Mouse (Mus musculus) forebrain, embryonic 16.5 days (tissue): ENCODE results near the gene Ubtd2. TPM values are rescaled to one million over a fixed set of nuclear protein-coding genes. Genes with fewer than 3 reads are reported as not detected.

ENCODE experiments used
- ATAC-seq: fragments of 200-750 bp; cut with Nextera tagmentation; 2 replicates; pipeline ENCODE4 v1.8.0; 2017; ENCODE audit warnings: mild to moderate bottlenecking, moderate library complexity
- H3K27ac ChIP-seq: fragments of 300-500 bp; sonication (generic); 2 replicates; pipeline ENCODE4 v1.5.1; 2014; ENCODE audit warnings: low read length, control low read depth
- H3K27me3 ChIP-seq: fragments of 300-500 bp; sonication (generic); replicated peaks from 2 replicates; pipeline ENCODE4 v1.6.1; 2014; ENCODE audit warnings: low read length; ENCODE audit not compliant: control insufficient read depth, insufficient read depth
- H3K36me3 ChIP-seq: fragments of 300-500 bp; sonication (generic); 2 replicates; pipeline ENCODE4 v1.6.1; 2014; ENCODE audit not compliant: control insufficient read depth, insufficient read depth
- H3K4me1 ChIP-seq: fragments of 300-500 bp; sonication (generic); replicated peaks from 2 replicates; pipeline ENCODE4 v1.6.1; 2014; ENCODE audit warnings: low read length; ENCODE audit not compliant: control insufficient read depth, insufficient read depth
- H3K4me2 ChIP-seq: fragments of 300-500 bp; sonication (generic); 2 replicates; pipeline ENCODE4 v1.6.1; 2014; ENCODE audit warnings: mild to moderate bottlenecking, low read length, control low read depth
- H3K4me3 ChIP-seq: fragments of 300-500 bp; sonication (generic); replicated peaks from 2 replicates; pipeline ENCODE4 v1.5.1; 2014; ENCODE audit warnings: mild to moderate bottlenecking, low read length, control low read depth
- H3K9ac ChIP-seq: fragments of 300-500 bp; sonication (generic); replicated peaks from 2 replicates; pipeline ENCODE4 v1.6.1; 2014; ENCODE audit warnings: low read depth, low read length, control low read depth
- H3K9me3 ChIP-seq: fragments of 300-500 bp; sonication (generic); 2 replicates; pipeline ENCODE4 v1.6.1; 2016; ENCODE audit warnings: low read length; ENCODE audit not compliant: control insufficient read depth
- WGBS: fragments of 180-500 bp; shearing (Covaris S2); extraction: QIAGEN DNeasy Blood & Tissue Kit; methylation state at CpG from one replicate; pipeline ENCODE4 v1.1.7; 2014; 5-methylcytosine and 5-hydroxymethylcytosine counted together
- polyA plus RNA-seq: library from polyadenylated mRNA; unstranded; fragments of >200 nt; fragmentation: Nextera tagmentation; extraction: Ambion mirVana; gene quantifications from 2 replicates; pipeline ENCODE4 v1.2.1, GENCODE M21; 2015

Ubtd2 gene
- polyA plus RNA-seq, 1 experiment from 2014 or later, result 60.2 TPM

GRCm38 (mm10) chr11:32562706-32563105 lies 107.5 kb downstream of the Ubtd2 start:
- no peaks in the 10 kb centered on the region for H3K27me3 ChIP-seq
- no peak overlapping the region for H3K4me2 ChIP-seq
- ATAC-seq, result no peak
- no peaks in the 10 kb centered on the region for H3K9me3 ChIP-seq
- 63% methylated on average over 5 of the region's 5 CpGs for WGBS
- no peaks in the 10 kb centered on the region for H3K4me1 ChIP-seq
- no peaks in the 10 kb centered on the region for H3K36me3 ChIP-seq
- H3K9ac ChIP-seq, result no peak overlapping the region
- H3K27ac ChIP-seq, result no peak overlapping the region
- H3K4me3 ChIP-seq, result no peak overlapping the region

DNA sequence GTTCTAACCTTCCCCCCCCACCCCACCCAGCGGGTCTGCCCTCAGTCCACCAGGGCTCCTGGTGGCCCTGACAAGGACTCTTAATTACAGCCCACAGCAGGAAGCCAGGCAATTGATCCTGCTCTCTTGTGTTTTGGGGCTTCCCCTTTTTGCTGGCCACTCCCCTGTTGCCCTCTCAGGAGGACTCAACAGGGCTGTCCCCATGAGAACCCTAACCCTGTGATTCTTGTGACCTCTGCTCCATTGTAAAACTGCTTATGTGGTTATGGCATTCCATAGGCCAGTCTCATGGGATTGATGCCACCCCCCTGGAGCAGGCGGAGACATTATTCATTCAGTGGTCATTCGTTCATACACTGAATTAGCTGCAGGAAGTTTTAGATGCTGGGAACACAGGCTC lies 108.5 kb downstream of the Ubtd2 start:
- Histone ChIP-seq H3K9ac (no peak overlapping the region), H3K4me1 (no peaks in the 10 kb centered on the region), H3K27me3 (no peaks in the 10 kb centered on the region), H3K4me3 (no peak overlapping the region), H3K4me2 (no peak overlapping the region), H3K27ac (no peak overlapping the region), H3K36me3 (no peaks in the 10 kb centered on the region), H3K9me3 (no peaks in the 10 kb centered on the region)
- ATAC-seq, result no peak
- 25% methylated on average over 3 of the region's 3 CpGs for WGBS

GRCm38 (mm10) chr11:32564629-32565028 lies 109.5 kb downstream of the Ubtd2 start:
- H3K27me3 ChIP-seq, result no peaks in the 10 kb centered on the region
- no peaks in the 10 kb centered on the region for H3K4me1 ChIP-seq
- no peaks in the 10 kb centered on the region for H3K9me3 ChIP-seq
- H3K4me2 ChIP-seq, result no peak overlapping the region
- H3K27ac ChIP-seq, result no peak overlapping the region
- H3K9ac ChIP-seq, result no peak overlapping the region
- ATAC-seq, result no peak
- WGBS, result 77% methylated on average over 4 of the region's 4 CpGs
- H3K4me3 ChIP-seq, result no peak overlapping the region
- no peaks in the 10 kb centered on the region for H3K36me3 ChIP-seq

DNA sequence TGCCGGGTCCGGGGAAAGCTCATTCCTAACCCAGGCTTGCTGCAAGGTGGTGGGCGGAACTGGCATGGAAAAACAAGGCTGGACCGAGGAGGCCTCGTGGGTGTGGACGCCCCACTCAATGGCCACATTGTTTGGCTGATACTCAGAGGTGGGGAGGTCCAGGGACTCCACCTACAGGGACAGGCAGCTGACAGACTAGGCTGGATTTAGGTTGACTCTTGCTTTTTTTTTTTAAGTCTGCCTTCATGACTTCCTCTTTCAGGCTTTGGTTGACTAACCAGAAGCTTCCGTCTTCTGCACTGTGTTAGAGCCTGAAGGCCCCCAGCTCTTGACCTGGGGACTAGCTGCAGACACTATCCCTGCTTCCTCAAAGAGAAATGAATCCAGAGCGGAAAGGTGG lies 109.9 kb downstream of the Ubtd2 start:
- Histone ChIP-seq H3K4me2 (no peak overlapping the region), H3K4me3 (no peak overlapping the region), H3K9me3 (no peaks in the 10 kb centered on the region), H3K4me1 (no peaks in the 10 kb centered on the region), H3K36me3 (no peaks in the 10 kb centered on the region), H3K27me3 (no peaks in the 10 kb centered on the region), H3K9ac (no peak overlapping the region), H3K27ac (no peak overlapping the region)
- 60% methylated on average over 8 of the region's 8 CpGs for WGBS
- ATAC-seq, result no peak

GRCm38 (mm10) chr11:32566184-32566583 lies 111.0 kb downstream of the Ubtd2 start:
- Histone ChIP-seq H3K9ac (no peak overlapping the region), H3K4me1 (no peaks in the 10 kb centered on the region), H3K9me3 (no peaks in the 10 kb centered on the region), H3K36me3 (no peaks in the 10 kb centered on the region), H3K27ac (no peak overlapping the region), H3K27me3 (no peaks in the 10 kb centered on the region), H3K4me3 (no peak overlapping the region), H3K4me2 (no peak overlapping the region)
- 94% methylated on average over 6 of the region's 6 CpGs for WGBS
- no peak for ATAC-seq

Other genes with a start within 250 kb of the Ubtd2 start
- gene Snrnp25, start 250.0 kb upstream of the Ubtd2 start, polyA plus RNA-seq, result 45.0 and 45.6 TPM in 2 replicates
- gene Rhbdf1, start 233.1 kb upstream of the Ubtd2 start, polyA plus RNA-seq, result 21.1 and 23.3 TPM in 2 replicates
- gene Mpg, start 228.9 kb upstream of the Ubtd2 start, polyA plus RNA-seq, result 36.7 and 38.1 TPM in 2 replicates
- gene Nprl3, start 187.7 kb upstream of the Ubtd2 start, polyA plus RNA-seq, result 52.2 and 56.7 TPM in 2 replicates
- gene Hba-x, start 179.0 kb upstream of the Ubtd2 start, polyA plus RNA-seq, result 9.4 and 11.3 TPM in 2 replicates
- 2,173 and 2,648 TPM in 2 replicates for gene Hba-a1, start 171.9 kb upstream of the Ubtd2 start, polyA plus RNA-seq
- 3.3 and 4.1 TPM in 2 replicates for gene Hbq1b, start 168.4 kb upstream of the Ubtd2 start, polyA plus RNA-seq
- 5,488 and 6,869 TPM in 2 replicates for gene Hba-a2, start 158.9 kb upstream of the Ubtd2 start, polyA plus RNA-seq
- gene Hbq1a, start 155.3 kb upstream of the Ubtd2 start, polyA plus RNA-seq, result 1.3 and 1.9 TPM in 2 replicates
- 16.2 and 22.4 TPM in 2 replicates for gene Sh3pxd2b, start 107.5 kb upstream of the Ubtd2 start, polyA plus RNA-seq
- gene Efcab9, start 76.7 kb downstream of the Ubtd2 start, polyA plus RNA-seq, result not detected in 2 replicates
- gene Stk10, start 77.9 kb downstream of the Ubtd2 start, polyA plus RNA-seq, result 2.1 and 2.8 TPM in 2 replicates
- gene Fbxw11, start 187.4 kb downstream of the Ubtd2 start, polyA plus RNA-seq, result 125 and 137 TPM in 2 replicates